Mouse (Mus musculus) kidney, embryonic 16.5 days (tissue): ENCODE data around the gene Usp6nl. TPM values are rescaled to one million over a fixed set of nuclear protein-coding genes. Genes with fewer than 3 reads are reported as not detected.

Experiments used
- ATAC-seq: fragments of 200-750 bp; cut with Nextera tagmentation; 2 replicates; pipeline ENCODE4 v1.8.0; 2017; ENCODE audit warnings: moderate TSS enrichment; ENCODE audit not compliant: low FRiP score, low TSS enrichment
- H3K27ac ChIP-seq: fragments of 300-500 bp; sonication (generic); 2 replicates; pipeline ENCODE4 v1.5.1; 2014; ENCODE audit warnings: low read length
- H3K27me3 ChIP-seq: fragments of 300-500 bp; sonication (generic); 2 replicates; pipeline ENCODE4 v1.6.1; 2014; ENCODE audit warnings: low read length, control low read depth, mixed read lengths; ENCODE audit not compliant: insufficient read depth
- H3K36me3 ChIP-seq: fragments of 300-500 bp; sonication (generic); 2 replicates; pipeline ENCODE4 v1.6.1; 2014; ENCODE audit warnings: low read length, control low read depth, mixed read lengths; ENCODE audit not compliant: insufficient read depth
- H3K4me1 ChIP-seq: fragments of 300-500 bp; sonication (generic); 2 replicates; pipeline ENCODE4 v1.6.1; 2014; ENCODE audit warnings: low read length, control low read depth, mixed read lengths; ENCODE audit not compliant: insufficient read depth
- H3K4me2 ChIP-seq: fragments of 300-500 bp; sonication (generic); replicated peaks from 2 replicates; pipeline ENCODE4 v1.6.1; 2014; ENCODE audit warnings: low read depth, low read length
- H3K4me3 ChIP-seq: fragments of 300-500 bp; sonication (generic); 2 replicates; pipeline ENCODE4 v1.5.1; 2014; ENCODE audit warnings: mild to moderate bottlenecking, low read length
- H3K9ac ChIP-seq: fragments of 300-500 bp; sonication (generic); replicated peaks from 2 replicates; pipeline ENCODE4 v1.6.1; 2014; ENCODE audit warnings: low read length
- H3K9me3 ChIP-seq: fragments of 300-500 bp; sonication (generic); 2 replicates; pipeline ENCODE4 v1.6.1; 2016; ENCODE audit warnings: low read length, control low read depth
- WGBS: fragments of 180-500 bp; shearing (Covaris S2); extraction: QIAGEN DNeasy Blood & Tissue Kit; methylation state at CpG from one replicate; pipeline ENCODE4 v1.1.7; 2014; 5-methylcytosine and 5-hydroxymethylcytosine counted together
- polyA plus RNA-seq: library from polyadenylated mRNA; unstranded; fragments of >200 nt; fragmentation: Nextera tagmentation; extraction: Ambion mirVana; gene quantifications from 2 replicates; pipeline ENCODE4 v1.2.1, GENCODE M21; 2015

Usp6nl gene
- polyA plus RNA-seq, 1 experiment from 2014 or later: 8.8 TPM

DNA sequence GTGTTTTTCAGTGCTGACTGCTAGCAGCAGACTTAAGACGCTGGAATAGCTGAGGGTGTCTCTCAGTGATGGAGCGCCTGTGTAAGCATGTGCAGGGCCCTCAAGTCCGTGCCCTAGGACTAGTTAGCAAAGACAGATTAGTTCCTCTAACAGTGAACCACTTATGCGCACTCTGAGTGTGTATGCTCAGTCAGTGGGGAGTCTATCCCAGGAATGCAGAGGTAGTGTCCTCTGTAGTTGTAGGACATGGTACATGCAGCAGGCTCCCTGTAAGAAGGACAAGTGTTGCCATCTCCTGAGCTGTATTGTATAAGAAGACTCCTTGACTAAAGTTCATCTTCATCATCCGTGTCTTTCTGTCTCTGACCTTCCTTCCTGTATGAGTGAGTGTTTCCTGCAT, 102.4 kb downstream of the Usp6nl start:
- Histone ChIP-seq H3K9ac (no peak overlapping the region), H3K9me3 (no peaks in the 10 kb centered on the region), H3K4me1 (no peaks in the 10 kb centered on the region), H3K27me3 (no peaks in the 10 kb centered on the region), H3K4me3 (no peak overlapping the region), H3K36me3 (peaks cover 25% of the 10 kb centered on the region), H3K4me2 (no peak overlapping the region), H3K27ac (no peak overlapping the region)
- WGBS: 88% methylated on average over 5 of the region's 5 CpGs
- no peak for ATAC-seq

DNA sequence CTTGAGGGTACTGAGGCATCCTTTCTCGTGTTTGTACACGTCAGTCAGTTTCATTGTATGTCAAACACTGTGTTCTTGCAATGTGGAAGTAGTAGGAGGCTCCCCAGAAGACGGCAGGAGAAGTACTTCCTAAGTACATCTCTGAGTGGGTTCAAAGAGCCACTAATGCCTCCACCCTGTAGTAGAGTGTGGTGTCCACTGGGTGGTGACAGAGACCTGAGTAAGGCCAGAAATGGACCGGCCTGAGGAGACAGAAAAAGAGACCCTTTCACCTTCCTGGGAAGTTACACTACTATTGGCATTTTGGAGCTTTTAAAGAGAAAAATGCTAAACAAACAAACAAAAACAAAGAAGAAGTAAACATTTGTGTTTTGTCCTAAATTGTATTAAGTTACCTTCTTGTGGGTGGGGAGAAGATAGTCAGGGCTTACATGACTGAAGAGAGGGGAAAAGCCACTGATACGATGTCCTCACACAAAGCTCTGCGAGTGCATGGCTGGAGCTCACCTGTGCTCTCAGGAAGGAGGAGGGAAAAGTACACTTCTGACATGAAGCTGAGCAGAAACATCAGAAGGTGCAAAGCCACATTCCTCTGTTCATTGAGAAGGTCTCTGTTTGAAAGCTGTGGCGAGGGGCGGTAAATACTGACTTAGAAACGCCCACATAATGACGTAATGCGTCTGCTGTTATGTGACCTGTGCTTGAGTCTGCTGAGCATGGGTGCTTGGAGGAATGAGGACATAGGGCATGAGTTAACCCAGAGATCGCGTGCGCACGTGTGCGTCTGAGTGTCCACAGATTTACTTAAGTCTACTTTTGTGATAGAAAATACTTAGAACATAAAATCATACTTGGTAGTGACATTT, 113.9 kb downstream of the Usp6nl start:
- H3K4me3 ChIP-seq: no peak overlapping the region
- no peak overlapping the region for H3K9ac ChIP-seq
- no peaks in the 10 kb centered on the region for H3K4me1 ChIP-seq
- H3K27me3 ChIP-seq: no peaks in the 10 kb centered on the region
- ATAC-seq: peak; percentile 80; the same call in 1 of the 2 replicates
- 71% methylated on average over 16 of the region's 16 CpGs for WGBS
- H3K36me3 ChIP-seq: peaks cover 39% of the 10 kb centered on the region
- H3K4me2 ChIP-seq: no peak overlapping the region
- no peak overlapping the region for H3K27ac ChIP-seq
- 0 out of 2 replicates have a peak, but pooled peaks cover 2% of the 10 kb centered on the region for H3K9me3 ChIP-seq

DNA sequence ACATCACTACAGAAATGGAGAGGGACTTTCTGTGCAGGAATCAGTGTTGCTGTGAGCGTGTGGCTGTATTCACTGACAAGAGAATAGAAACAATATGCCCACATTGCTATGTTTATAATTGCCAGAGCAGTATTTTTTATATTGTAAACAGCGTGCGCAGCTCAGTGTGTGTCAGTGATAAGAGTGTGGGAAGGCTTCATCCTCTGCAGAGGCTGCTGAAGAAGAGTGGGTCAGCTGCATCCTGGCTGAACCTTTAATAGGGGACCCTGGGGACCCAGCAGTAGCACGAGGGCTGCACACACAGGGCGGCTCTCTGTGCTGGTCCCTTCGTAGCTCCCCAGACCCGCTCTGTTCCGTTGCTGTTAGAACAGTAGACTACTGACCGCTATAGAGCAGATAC, 119.2 kb downstream of the Usp6nl start:
- 92% methylated on average over 9 of the region's 9 CpGs for WGBS
- Histone ChIP-seq H3K4me2 (no peak overlapping the region), H3K9me3 (0 out of 2 replicates have a peak, but pooled peaks cover 2% of the 10 kb centered on the region), H3K27me3 (no peaks in the 10 kb centered on the region), H3K27ac (no peak overlapping the region), H3K9ac (no peak overlapping the region), H3K4me1 (no peaks in the 10 kb centered on the region), H3K36me3 (peaks cover 33% of the 10 kb centered on the region), H3K4me3 (no peak overlapping the region)
- ATAC-seq: no peak

DNA sequence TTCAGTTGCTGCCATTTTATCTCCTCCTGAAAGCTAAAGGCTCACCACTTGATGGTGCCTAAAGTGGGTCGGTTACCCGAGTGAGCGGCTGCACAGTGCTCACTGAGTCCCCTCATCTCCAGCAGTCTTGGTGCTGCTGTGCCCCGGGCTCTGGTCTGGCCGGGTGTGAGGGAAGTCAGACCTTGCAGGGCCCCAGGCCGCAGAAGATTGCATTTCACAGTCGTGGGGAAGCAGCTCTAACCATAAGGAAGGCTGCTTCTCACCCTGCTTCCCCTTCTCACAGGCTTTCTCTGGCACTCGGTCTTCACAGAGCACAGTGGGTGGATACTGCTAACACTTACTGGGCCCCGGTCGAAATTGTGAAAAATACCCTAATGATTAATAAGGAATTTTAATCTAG, 119.8 kb downstream of the Usp6nl start:
- no peaks in the 10 kb centered on the region for H3K4me1 ChIP-seq
- H3K36me3 ChIP-seq: peaks cover 32% of the 10 kb centered on the region
- no peak overlapping the region for H3K4me2 ChIP-seq
- no peak overlapping the region for H3K9ac ChIP-seq
- no peak overlapping the region for H3K27ac ChIP-seq
- WGBS: 70% methylated on average over 10 of the region's 10 CpGs
- no peaks in the 10 kb centered on the region for H3K27me3 ChIP-seq
- no peak for ATAC-seq
- H3K4me3 ChIP-seq: no peak overlapping the region
- H3K9me3 ChIP-seq: 0 out of 2 replicates have a peak, but pooled peaks cover 2% of the 10 kb centered on the region

DNA sequence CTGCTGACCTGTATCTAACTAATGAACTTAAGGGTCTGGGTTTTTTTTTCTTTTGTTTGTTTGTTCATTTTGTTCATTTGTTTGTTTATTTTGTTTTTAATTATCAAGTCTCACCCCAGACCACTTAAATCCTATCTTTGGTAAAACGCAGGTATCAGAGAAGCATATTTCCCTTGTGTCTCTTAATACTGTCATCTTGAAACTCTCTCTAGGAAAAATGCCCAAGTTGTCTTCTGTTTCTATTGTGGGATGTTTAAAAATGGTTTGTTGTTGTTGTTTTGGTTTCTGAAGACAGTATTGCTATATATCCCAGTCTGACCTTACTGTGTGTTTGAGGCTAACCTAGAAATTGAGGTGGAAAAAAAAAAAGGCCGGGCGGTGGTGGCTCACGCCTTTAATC, 121.5 kb downstream of the Usp6nl start:
- H3K4me3 ChIP-seq: no peak overlapping the region
- no peaks in the 10 kb centered on the region for H3K27me3 ChIP-seq
- H3K9ac ChIP-seq: no peak overlapping the region
- 95% methylated on average over 4 of the region's 4 CpGs for WGBS
- no peak overlapping the region for H3K27ac ChIP-seq
- ATAC-seq: no peak
- H3K9me3 ChIP-seq: no peaks in the 10 kb centered on the region
- H3K4me2 ChIP-seq: no peak overlapping the region
- no peaks in the 10 kb centered on the region for H3K4me1 ChIP-seq
- peaks cover 32% of the 10 kb centered on the region for H3K36me3 ChIP-seq

DNA sequence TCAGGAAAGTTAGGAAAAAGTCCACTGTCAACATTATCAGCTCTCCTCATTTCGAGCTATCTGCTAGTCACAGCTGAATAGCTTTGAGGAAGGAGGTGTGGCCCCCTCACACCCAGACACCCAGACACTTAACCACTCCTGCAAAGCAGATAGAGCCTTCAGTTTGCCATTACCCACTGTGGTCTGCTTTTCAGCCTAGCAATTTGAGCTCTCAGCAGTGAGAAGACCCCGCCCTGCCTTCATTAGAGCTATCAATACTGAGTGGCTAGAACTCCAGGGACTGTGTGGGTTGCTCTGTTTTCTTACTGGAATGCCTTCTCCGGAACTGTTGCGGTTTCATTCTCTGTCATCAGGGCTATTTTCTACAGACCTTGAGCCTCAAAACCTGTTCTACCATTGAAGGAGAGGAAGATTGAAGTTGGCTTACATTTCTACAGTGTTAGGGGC, 122.3 kb downstream of the Usp6nl start:
- WGBS: 41% methylated on average over 4 of the region's 4 CpGs
- no peak for ATAC-seq
- no peaks in the 10 kb centered on the region for H3K27me3 ChIP-seq
- no peaks in the 10 kb centered on the region for H3K4me1 ChIP-seq
- no peak overlapping the region for H3K4me3 ChIP-seq
- H3K36me3 ChIP-seq: peaks cover 32% of the 10 kb centered on the region
- H3K4me2 ChIP-seq: no peak overlapping the region
- H3K9ac ChIP-seq: no peak overlapping the region
- H3K9me3 ChIP-seq: no peaks in the 10 kb centered on the region
- H3K27ac ChIP-seq: no peak overlapping the region

DNA sequence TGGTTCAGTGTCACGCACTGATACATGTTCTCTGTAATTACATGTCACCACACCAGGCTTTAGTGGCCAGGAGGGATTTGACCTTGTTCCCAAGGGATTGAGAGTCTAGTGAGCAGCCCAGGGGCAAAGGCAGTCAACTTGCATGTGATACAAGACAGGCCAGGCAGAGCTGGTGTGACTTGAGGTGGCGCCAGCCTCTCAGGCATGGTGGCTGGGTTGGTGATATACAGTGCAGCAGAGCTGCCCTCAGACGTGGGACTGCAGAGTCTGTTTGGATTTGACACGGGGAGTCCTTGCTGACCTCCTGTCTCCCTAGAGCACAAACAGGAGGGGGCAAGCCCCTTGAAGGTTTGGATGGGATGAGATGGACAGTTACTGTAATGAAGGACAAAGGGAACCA, 123.4 kb downstream of the Usp6nl start:
- H3K27ac ChIP-seq: no peak overlapping the region
- H3K27me3 ChIP-seq: no peaks in the 10 kb centered on the region
- ATAC-seq: no peak
- H3K4me2 ChIP-seq: no peak overlapping the region
- H3K4me1 ChIP-seq: no peaks in the 10 kb centered on the region
- H3K4me3 ChIP-seq: no peak overlapping the region
- H3K36me3 ChIP-seq: peaks cover 23% of the 10 kb centered on the region
- no peak overlapping the region for H3K9ac ChIP-seq
- no peaks in the 10 kb centered on the region for H3K9me3 ChIP-seq
- 74% methylated on average over 4 of the region's 4 CpGs for WGBS

DNA sequence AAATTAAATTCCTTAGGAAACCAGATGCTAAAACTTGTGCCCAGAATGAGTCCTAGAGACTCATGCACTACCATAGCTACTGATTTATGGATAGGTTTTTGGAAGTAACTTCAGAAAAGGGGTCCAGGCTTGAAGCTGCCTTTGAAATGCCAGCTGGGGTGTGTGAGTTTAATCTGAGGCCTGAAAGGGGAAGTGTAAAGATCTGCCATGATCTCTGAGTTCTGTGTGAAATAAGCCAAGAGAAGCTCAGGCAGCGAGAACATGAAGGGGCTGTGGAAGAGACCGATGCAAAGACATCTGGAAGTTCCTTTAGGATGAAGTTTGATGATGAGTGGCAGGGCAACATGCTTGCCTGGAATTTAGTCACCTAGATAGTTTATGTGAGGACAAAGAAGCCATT, 126.4 kb downstream of the Usp6nl start:
- WGBS: 79% methylated on average over 2 of the region's 2 CpGs
- Histone ChIP-seq H3K9ac (no peak overlapping the region), H3K4me2 (no peak overlapping the region)

DNA sequence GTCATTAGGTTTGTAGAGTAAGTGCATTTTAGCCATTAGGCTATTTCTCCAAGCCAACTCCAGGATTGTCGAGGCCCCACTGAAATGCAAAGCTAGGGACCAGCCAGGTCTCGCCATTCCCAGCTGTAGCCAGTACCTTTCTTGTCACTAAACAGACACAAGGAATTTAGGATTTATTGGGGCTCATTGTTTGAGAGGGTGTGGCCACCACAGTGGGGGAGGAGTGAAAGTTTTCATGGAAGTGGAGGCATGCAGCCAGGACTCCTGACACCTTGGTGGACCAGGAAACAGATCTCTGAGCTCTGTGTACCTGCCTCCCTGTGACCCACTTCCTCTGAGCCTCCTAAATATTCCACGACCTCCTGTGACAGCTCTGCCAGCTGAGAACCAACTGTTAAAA, 127.2 kb downstream of the Usp6nl start:
- Histone ChIP-seq H3K36me3 (0 out of 2 replicates have a peak, but pooled peaks cover 3% of the 10 kb centered on the region), H3K4me3 (no peak overlapping the region), H3K27ac (no peak overlapping the region), H3K27me3 (no peaks in the 10 kb centered on the region), H3K4me1 (no peaks in the 10 kb centered on the region), H3K4me2 (no peak overlapping the region), H3K9ac (no peak overlapping the region), H3K9me3 (no peaks in the 10 kb centered on the region)
- ATAC-seq: no peak
- WGBS: 36% methylated on average over 3 of the region's 3 CpGs

More for the DNA sequence above, 126.4 kb downstream of the Usp6nl start:
- Histone ChIP-seq H3K27me3 (no peaks in the 10 kb centered on the region), H3K4me1 (no peaks in the 10 kb centered on the region), H3K9me3 (no peaks in the 10 kb centered on the region), H3K27ac (no peak overlapping the region), H3K36me3 (0 out of 2 replicates have a peak, but pooled peaks cover 3% of the 10 kb centered on the region), H3K4me3 (no peak overlapping the region)
- ATAC-seq: no peak

DNA sequence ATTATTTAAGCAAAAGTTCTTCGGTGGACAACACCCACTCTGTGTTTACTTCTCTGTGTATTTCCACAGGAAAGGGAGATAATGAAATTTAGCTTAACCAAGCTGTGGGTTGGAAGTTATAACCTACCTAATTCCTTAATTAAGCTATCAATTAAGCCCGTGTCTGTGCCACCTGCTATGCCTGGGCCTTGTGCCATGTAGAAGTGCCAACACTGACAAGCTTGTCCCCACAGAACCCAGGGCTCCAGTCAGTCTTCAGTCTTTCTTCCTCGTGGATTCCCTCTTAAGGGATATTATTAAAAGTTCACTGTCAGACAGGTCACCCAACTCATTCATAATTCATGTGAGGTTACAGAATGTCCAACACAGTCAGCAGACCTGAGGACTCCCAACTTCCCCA, 128.1 kb downstream of the Usp6nl start:
- Histone ChIP-seq H3K27me3 (no peaks in the 10 kb centered on the region), H3K4me2 (no peak overlapping the region), H3K4me3 (no peak overlapping the region), H3K9ac (no peak overlapping the region), H3K36me3 (0 out of 2 replicates have a peak, but pooled peaks cover 3% of the 10 kb centered on the region), H3K9me3 (no peaks in the 10 kb centered on the region), H3K4me1 (no peaks in the 10 kb centered on the region), H3K27ac (no peak overlapping the region)
- ATAC-seq: no peak
- 83% methylated on average over 3 of the region's 3 CpGs for WGBS
